Mouse (Mus musculus): ENCODE results near the gene A430078G23Rik.

The A430078G23Rik gene

DNA sequence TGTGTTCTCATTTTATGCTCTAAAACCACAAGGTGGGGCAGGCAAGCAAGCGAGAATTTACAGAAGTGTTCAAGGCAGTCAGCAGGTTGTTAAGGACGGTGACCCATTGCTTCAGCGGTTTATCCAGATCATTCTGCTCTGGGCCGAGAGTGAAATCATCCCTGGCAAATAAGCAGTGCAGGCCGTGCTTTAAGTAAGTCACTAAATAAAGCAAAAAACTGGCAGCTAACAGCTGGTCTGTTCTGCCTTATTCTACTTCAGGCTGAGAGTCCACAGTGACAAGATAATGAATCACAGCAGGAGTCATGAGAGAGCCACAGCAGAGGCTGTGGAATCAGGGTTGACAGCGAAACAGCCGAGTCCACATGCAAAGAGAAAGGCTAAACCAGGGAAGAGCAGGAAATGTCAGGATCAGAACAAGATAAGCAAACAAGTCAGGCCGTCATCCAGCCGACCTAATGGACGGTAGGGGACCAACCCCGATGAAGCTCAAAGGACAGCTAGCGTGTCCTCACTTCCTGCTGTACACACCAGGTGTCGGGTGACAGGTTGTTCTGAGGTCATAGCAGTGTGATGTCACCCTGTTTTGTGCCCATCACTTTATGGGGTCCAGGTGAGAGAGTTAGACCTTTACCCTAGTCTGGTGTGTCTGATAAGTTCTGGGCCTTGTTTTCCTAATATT lies 4.9 kb upstream of the A430078G23Rik start:
- ATAC-seq (ENCODE audit: low TSS enrichment): peak; percentile 76; the same call in 1 of the 2 replicates

DNA sequence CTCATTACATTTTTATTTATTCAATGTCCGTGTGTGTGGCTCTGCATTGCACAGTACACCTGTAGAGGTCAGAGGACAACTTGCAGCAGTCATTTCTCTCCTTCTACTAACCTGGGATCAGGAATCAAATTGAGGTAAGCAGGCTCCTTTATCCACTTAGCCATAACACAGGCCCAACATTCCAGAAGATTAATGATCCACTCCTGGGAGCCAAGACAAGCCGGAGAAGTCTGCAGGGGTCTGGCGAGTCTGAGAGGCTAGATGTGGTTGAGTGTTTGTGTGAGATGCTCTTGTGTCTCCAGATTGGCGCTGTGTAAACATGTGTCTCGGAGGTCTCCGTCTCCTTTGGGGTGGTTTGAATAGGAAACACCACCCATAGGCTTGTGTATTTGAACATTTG lies 2.5 kb upstream of the A430078G23Rik start:
- ATAC-seq (ENCODE audit: low TSS enrichment): no peak

DNA sequence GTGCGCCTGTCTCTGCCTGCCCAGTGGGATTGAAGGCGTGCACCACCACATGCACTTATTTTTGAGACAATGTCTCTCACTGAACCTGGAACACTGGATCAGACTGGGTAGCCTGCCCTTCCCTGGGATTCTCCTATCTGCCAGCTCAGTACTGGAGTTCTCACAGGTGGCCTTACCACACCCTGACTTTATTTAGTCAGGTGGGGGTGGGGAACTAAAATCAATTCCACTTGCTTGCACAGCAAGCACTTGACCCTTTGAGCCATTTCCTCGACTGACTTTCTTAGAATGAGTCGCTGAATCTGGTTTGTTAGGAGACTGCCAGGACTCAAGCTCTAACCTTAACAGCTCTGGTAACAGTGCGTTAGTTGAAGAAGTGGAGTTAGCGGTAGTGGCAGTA lies 500 bp upstream of the A430078G23Rik start:
- no peak for ATAC-seq (ENCODE audit: low TSS enrichment)

DNA sequence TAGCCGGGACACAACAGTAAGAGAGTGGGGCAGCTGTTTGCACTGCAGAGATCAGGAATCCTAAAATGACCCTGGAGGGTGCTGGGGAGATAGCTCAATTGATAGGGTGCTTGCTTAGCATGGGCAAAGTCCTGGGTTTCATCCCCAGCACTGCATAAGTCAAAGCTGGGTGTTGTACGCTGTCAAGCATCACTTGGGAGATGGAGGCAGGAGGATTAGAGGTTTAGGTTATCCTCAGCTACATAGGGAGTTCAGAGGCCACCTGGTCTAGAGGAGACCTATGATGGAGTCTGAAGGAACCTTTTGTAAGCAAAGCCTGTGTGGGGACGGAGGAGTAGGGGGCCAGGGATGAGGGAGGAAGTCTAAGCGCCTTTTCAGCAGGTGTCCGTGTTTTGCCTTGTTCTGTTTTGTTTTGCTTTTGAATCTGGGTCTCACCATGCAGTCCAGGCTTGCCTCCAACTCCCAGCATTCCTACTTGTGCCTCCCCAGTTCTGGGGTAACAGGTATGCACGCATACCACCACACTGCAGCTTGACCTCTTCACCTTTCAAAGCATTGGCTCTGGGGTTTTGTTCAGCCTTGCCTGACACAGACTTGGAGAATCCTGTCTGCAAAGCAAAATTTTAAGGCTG lies 712 bp downstream of the A430078G23Rik start:
- ATAC-seq (ENCODE audit: low TSS enrichment): no peak

DNA sequence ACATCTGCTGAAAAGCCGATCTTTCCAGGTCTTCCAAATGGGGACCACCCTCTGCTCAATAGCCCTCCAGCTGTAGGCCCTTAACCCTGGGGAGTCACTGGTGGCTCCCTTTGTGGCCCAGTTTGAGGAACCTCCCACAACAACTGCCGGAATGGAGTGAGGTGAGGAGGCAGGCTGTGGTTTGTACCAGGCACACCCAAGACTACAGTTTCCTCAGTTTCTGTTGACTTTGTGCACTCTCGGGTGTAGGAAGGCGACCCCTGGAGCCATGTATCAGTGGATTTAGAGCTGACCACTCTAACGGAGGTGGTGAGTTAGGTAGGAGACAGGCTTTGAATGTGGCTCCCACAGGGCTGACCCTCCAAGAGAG lies 1.2 kb downstream of the A430078G23Rik start:
- ATAC-seq (ENCODE audit: low TSS enrichment): no peak

DNA sequence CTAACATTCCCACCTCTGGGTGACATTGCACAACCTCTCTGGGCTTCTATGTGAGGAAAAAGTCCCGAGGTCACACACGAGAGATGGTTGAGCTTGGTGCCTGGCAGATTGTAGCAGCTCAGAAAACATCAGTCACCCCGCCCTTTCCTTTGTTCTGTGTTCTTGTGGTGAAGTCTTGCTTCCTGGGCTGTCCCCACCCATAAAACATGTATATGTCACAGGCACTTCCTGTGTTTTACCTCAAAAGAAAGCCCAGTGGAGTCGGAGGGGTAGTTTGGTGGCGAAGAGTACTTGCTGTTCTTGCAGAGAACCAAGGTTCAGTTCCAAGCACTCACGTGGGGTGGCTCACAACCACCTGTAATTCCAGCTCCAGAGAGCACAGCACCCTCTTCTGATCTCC lies 2.4 kb downstream of the A430078G23Rik start:
- ATAC-seq (ENCODE audit: low TSS enrichment): no peak

DNA sequence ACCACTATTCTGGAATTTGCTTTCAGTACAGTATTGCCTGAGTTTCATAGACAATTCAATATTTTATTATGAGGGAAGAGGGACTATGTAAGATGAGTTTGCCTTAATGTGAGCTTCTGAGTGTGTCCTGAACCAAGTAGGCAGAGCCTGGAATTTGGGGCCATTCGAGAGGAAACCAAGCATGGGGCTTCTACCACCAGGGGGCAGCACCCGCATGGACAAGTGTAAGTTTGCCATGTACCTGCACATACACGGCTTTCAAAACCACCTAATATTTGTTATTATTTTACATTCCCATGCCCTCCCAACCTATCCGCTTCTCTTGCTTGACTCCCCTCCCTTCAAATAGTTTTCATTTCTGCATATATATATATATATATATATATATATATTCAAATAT lies 4.8 kb downstream of the A430078G23Rik start:
- peak; percentile 64; the same call in 1 of the 2 replicates for ATAC-seq (ENCODE audit: low TSS enrichment)

DNA sequence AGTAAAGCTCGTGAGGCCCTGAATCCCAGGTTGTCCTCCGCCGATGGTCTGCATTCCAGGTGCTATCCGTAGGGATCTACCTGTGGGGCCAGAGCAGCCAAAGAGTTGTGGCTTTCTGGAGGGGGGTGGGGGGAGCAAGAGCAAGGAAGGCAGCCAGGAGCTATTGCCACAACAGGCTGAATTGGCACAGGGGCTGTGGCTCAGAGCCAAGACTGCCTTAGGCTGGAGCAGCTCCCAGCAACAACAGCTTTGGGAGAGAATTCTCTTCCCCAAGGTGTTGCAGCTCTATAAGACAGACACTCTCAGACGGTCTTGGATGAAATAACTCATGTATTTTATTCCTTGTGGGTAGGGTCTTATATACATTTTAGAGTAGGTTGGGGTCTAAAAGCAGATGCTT lies 13.9 kb downstream of the A430078G23Rik start:
- ATAC-seq (ENCODE audit: low TSS enrichment): no peak

DNA sequence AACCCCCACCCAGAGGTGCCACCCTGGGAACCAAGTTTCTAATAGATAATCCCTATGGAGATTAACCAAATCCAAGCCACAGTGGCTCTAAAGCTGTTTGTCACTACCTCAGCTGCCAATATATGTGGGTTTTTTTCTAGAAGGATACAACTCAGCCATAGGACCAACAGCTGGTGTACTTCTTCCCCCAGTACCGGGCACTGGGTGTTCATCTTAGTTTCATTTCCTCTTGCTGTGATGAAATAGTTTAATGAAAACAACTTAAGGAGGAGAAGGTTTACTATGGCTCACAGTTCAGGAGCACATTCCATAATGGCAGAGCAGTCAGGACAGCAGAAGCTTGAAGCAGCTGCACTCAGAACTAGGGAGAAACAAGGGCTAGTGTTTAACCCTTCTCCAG lies 14.9 kb downstream of the A430078G23Rik start:
- no peak for ATAC-seq (ENCODE audit: low TSS enrichment)

DNA sequence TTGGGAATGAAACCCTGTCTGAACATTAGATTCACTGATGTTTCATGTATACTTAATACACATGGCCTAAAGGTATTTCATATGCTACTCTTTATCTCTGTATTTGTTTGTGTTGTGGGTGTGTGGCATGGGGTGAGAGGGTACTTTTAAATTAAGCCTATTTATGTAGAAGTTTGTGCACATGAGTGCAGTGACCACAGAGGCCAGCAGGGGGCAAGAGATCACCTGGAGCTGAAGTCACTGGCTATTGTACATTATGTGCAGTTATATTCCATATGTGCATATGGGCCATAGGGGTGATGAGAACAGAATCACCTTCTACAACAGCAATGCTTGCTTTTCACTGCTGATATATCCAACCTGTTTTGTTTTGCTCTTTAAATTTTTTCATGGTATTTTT lies 22.5 kb downstream of the A430078G23Rik start:
- ATAC-seq (ENCODE audit: low TSS enrichment): no peak

DNA sequence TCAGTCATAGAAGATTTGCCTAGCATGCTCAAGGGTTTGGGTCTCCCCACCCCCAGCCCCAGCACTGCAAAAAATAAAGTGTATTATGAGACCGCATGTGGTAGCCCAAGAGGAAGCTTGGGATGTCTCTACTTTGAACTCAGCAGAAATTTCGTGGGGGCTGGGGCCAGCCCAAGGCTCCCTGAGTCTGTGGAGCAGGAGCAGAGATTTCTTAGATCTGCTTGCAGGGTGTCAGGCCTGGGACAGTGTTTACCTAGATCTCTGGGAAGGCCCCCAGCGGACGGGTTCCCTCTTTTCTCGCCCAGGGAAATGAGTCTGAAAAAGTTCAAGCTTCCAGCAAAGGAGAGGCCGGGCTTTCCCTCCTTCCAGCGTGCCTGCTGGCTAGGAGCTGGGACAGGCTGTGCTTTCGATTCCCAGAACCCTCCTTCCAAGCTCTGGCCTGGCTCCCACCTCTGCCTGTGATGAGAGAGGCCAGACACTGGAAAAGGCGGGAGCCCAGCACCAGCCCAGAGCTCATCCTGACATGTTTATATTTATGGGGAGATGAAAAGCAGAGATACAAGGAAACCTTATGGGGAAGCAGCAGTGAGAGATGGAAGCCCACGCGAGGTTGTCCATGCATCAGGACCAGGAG lies 23.5 kb downstream of the A430078G23Rik start:
- no peak for ATAC-seq (ENCODE audit: low TSS enrichment)

DNA sequence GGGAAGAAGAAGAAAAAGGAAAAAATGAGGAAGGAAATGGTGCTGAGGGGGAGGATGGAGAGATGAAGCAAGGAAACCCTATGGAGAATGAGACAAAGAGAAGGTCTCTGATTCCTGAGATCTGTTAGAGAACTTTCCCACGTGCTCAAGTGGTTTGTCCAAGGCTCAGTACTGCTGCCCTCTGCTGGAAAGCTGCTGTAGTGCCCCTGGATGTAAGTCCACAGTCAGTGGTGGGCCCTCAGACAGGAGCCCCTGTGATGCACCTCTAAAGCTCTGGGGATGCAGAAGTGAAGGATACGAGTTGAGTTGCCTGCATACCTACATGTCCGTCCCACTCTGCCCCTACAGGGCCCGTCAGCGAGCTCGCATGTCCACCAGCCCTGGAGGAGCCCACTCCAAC lies 34.1 kb downstream of the A430078G23Rik start:
- ATAC-seq (ENCODE audit: low TSS enrichment): peak; percentile 74; the same call in 1 of the 2 replicates

DNA sequence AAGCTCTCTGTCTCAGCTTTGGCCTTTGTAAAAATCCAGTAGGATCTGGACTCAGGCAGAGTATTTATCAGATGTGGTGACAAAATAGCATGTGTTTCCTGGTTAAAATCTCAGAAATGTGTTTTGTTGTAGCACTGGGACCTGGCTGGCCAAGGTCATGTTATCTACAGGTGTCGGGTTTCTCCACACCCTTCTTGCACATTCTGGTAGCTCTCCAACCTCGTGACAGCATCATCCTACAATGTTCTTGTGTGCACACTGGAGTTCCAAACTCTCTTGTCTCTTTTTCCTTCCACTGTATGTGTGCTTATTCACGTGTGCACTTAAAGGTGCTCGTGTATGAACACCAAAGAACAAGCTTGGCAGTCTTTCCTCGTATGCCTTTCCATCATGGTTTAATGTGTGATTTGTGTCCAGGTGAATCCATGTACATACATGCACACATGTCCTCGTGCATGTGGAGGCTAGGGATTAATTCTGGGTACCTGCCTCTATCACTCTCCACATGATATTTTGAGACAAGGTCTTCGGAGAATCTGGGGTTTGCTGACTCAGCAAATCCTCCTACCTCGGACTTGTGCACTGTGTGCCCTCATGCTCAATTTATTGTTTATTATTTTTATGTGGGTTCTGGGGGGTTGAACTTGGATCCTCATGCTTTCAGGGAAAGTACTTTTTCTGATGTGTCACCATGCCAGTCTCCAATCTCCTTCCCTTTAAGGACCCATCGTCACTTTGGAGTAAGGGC lies 35.5 kb downstream of the A430078G23Rik start:
- no peak for ATAC-seq (ENCODE audit: low TSS enrichment)

DNA sequence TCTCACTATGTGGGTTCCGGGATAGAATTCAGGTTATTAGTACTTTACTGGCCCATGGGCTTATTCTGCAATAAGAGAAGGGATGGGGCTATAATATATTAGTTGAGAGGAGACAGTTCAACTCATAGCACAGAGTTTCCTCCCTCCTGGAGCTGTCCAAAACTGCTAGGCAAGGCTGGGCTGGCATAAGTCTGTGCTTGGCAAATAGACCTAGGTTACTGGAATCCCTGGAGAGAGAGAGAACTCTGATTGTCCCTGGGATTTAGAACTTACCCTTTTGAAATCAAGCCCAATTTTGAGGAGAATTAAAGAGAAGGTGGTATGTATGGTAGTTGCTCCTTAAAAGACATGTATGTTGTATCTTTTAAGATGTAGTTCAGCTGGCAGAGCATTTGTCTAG lies 36.3 kb downstream of the A430078G23Rik start:
- ATAC-seq (ENCODE audit: low TSS enrichment): no peak

DNA sequence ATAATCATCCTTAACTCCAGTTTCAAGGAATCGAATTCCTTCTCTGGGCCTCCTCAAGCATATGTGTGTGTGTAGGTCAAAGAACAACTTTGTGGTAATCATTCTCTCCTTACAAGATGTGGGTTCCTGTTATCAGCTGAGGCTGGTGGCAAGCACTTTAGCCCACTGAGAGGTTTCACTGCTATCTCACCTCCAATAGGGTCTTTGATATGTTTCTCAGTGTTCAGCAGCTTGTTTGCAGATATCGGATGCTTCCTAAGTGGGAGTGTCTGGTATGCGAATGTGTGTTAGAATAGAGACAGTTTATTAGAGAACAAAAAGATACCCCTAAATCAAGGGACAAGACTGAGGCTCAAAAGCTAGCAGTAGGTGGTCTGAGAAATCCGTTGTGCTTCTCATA lies 39.1 kb downstream of the A430078G23Rik start:
- no peak for ATAC-seq (ENCODE audit: low TSS enrichment)

DNA sequence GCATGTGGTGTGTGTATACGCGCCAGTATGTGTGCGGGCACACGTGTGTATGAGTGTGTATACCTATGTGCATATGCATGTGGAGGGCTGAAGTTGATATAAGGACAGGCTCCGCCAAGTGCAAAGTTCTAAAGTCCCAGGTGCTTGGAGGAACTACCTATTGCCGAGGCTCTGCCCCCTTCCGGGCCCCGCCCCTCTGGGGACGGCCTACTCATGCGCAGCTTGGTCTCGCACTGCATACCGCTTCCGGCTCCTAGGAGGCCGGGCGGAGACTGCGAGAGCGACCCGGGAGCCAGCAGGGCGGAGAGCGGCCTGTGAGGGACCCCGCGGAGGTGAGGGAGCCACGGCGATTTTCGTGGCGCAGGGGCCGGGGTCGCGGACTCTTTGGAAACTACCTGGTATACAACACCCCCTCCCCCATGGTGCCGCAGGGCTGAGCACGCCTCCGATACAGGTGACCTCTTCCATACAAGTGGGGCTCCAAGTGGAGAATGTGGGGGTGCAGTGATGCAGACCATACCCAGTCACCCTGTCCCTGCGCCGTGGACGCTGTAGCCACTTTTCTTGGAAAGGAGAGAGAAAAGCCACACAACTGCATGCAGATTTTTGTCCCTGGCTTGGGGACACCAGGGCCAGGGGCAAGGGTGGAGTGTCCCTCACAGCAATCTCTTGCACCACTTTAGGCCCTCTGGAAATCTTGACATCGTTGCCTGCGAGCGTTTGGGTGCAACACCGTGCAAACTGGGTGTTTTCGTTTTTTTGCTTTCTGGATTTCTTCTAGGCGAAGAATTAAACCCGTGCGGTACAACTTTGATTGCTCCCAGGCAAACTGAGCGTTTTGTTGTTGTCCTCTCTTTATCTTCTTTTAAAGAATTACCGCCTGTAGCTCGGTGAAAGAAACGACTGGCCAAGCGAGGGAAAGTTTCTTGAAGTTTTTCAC lies 39.8 kb downstream of the A430078G23Rik start, which contains the start of gene Arhgef18:
Arhgef18 (plus strand) TSS at position 236 of the 940 bp plus-strand sequence.
- peak; percentile 99 for ATAC-seq (ENCODE audit: low TSS enrichment)

DNA sequence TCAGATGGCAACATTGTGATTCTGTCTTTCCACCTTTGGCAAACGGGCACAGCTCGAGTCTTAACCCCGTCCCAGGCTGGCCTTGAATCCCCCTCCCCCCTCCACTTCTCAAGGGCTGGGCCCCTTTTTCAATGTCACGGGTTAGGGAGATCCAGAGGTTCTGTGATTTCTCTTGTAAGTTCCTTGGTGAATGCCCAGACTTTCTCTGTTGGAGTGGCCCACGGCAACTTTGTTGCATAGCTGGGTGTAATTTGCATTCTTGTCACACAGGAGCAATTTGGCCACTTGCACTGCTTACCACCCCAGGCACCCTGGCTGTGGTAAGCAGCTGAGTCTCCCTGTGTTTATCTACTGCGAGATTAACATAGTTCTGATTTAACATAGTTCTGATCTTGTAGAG lies 41.4 kb downstream of the A430078G23Rik start:
- ATAC-seq (ENCODE audit: low TSS enrichment): no peak

DNA sequence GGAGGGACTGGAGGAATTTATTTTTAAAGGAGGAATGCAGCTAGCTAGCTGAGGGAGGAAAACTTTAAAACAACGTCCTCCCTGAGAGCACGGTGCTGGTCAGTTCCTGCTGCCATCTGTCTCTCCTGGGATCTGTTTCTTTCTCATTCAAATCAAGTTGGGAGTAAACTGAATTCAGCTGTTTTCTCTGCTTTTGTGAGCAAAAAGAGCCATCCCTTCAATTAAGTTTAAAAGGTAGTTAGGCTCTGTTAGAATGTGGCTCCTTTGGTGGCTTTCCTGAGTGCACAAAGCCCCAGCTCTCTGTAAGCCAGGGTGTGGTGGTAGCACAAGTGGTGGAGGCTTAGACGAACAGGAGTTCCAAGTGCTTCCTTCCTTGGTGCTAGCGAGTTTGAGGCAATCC lies 42.0 kb downstream of the A430078G23Rik start:
- no peak for ATAC-seq (ENCODE audit: low TSS enrichment)

DNA sequence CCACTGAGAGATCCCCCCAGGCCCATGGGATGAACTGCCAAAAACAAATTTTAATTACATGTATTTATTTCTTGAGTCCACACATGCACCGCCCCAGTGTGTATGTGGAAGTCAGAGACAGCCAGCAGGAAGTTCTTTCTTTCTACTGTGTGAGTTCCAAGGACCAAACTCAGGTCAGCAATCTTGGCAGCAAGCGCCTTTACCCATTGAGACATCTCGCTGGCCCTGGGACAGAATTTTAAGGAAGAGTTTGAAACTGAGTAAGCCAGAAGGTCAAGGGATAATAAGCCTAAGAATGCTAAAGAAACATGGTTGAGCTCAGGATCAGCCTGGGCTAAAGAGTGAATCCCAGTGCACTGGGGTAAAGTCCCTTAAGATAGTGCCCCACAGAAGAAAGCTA lies 44.4 kb downstream of the A430078G23Rik start:
- no peak for ATAC-seq (ENCODE audit: low TSS enrichment)

DNA sequence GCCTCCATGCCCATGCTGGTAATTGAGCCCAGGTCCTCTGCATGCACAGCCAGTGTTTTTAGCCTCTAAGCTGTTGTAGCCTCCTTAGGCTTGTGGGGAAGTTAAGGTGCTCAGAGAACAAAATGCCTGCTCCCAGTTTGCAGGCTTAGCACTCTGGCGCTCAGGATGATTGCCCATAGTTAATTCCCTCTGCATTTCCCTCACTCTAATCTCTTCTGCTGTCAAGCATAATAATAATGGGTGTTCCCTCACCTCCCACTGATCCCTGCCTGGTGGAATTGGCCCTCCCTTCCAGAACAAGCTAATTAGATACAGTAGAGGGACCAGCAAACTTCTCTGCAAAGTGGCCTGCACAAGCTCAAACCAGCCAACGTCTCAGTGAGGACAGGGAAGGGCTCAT lies 47.3 kb downstream of the A430078G23Rik start:
- ATAC-seq (ENCODE audit: low TSS enrichment): no peak

DNA sequence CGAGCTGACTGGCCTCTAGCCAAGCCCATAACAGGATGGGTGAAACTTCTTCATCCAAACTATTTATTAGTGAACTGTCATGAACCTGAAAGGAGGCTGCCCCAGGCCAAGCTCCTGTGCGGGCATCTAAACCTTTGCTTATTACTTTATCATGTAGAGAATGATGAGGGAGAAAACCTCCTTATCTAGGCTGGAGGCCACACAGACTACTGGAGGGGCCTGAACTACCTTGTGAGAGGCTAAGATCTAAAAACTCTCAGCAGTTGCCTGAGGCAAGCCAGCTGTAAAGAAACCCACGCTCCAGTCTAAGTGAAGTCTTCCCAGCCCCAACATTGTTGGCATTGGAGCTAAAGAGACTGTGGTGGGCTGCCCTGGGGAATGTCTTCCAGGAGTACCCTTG lies 54.2 kb downstream of the A430078G23Rik start:
- ATAC-seq (ENCODE audit: low TSS enrichment): no peak
